Mouse (Mus musculus): ENCODE data around the gene Gprin3.

DNA sequence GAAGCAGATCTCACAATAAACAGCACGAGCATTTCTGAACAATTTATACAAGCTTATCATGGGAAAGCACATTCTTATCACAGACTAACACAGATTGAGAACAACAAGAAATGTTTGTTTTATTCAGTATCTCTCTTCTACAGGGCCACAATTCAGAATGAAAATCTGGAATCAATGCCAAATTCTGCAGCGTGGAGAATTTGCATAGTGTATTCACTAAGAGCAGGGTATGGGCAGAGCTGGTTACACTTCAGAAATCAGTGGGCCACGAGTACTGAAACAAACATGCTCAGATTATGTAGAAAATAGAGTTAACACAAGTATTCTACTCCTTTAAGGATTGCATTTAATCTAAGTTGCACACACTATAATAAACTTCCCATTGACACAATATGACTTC is 6.8 kb downstream of the Gprin3 start:
- TF ChIP-seq CTCF (IDR thresholded peaks at IDR 0.05; ENCODE audit: control insufficient read depth, insufficient read depth, insufficient read length) = no peak
- TF ChIP-seq USF1 (IDR thresholded peaks at IDR 0.05; ENCODE audit: low read depth) = no peak

All from C2C12 (cell line).